Comparison of ENCODE assay signal across 17 mouse cellular contexts in the genomic region with DNA sequence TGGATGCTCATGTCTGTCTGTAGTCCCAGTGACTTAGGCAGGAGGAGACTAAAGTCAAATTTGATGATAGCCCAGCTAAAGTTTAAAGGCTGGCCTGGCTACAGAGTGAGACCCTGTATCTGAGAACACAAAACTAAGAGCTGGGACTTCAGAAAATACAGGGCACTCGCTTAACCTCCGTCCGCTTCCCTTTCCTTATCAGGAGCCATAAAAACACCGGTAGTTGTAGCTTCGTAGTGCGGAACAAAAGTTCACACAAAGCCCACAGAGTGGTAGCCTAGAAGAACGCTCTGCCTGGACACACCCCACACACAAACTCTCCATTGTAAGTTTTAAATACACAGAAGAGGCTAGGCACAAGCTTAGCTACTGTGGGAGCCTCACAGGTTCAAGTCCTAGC. TPM values are rescaled to one million over a fixed set of nuclear protein-coding genes. Genes with fewer than 3 reads are reported as not detected.
DNase-seq lines count a peak whose midpoint lies in the region; ATAC-seq and TF ChIP-seq lines count a peak whose summit lies in the region.
"Had no signal": no experiment of that assay in that cellular context is flagged by ENCODE, and none has a peak within 500 bp of the region (broad histone marks: within the 10 kb centered on the region; RNA-seq: fewer than 3 reads in every experiment).

No protein-coding gene starts in this region.

- intact Hi-C loops in left cerebral cortex, postnatal 4 days (cut with DNase I) = no loop called here

- H3K36me3 ChIP-seq in heart, embryonic 15.5 days = peaks cover 14% of the 10 kb centered on the region
- H3K36me3 ChIP-seq in heart, embryonic 10.5 days = peaks cover 34% of the 10 kb centered on the region
- H3K36me3 ChIP-seq in ES-E14 (ENCODE audit: control insufficient read depth, insufficient read depth, low read length, poor library complexity, severe bottlenecking) = peaks cover 29% of the 10 kb centered on the region; the same call in 1 of the 2 replicates
- H3K36me3 ChIP-seq in intestine, embryonic 15.5 days = peaks cover 8% of the 10 kb centered on the region; the same call in 1 of the 2 replicates
- H3K36me3 ChIP-seq in liver, postnatal 0 days (replicated peaks; ENCODE audit: insufficient read depth, low read length) = peaks cover 32% of the 10 kb centered on the region
- no peaks in the 10 kb centered on the region; the same call in 1 of the 2 replicates for H3K36me3 ChIP-seq in forebrain, embryonic 11.5 days (ENCODE audit: control insufficient read depth, insufficient read depth, low read length)

- TF ChIP-seq CTCF in liver, postnatal 0 days (IDR thresholded peaks at IDR 0.05; ENCODE audit: low read depth) = no peak

- no peak overlapping the region for H3K27ac ChIP-seq in heart, embryonic 15.5 days
- no peak overlapping the region for H3K27ac ChIP-seq in heart, embryonic 10.5 days
- no peak overlapping the region for H3K27ac ChIP-seq in ES-E14 (ENCODE audit: insufficient read depth, low read depth, low read length, poor library complexity, severe bottlenecking)
- peak overlapping the region; percentile 85 for H3K27ac ChIP-seq in intestine, embryonic 15.5 days
- H3K27ac ChIP-seq in liver, postnatal 0 days (ENCODE audit: low read depth) = peak overlapping the region; percentile 96
- no peak overlapping the region for H3K27ac ChIP-seq in forebrain, embryonic 11.5 days (ENCODE audit: low read depth, low read length)
- H3K27ac ChIP-seq: forebrain, embryonic 15.5 days; gastrocnemius, adult 2 months; hindbrain, embryonic 10.5 days had no signal

- H3K4me2 ChIP-seq in heart, embryonic 15.5 days = 0 out of 2 replicates have a peak overlapping the region, but pooled peaks have one; percentile 85
- peak overlapping the region; percentile 85 for H3K4me2 ChIP-seq in intestine, embryonic 15.5 days (replicated peaks)
- H3K4me2 ChIP-seq in liver, postnatal 0 days (ENCODE audit: low read depth, low read length) = peak overlapping the region; percentile 98
- H3K4me2 ChIP-seq in forebrain, embryonic 11.5 days (ENCODE audit: low read depth, low read length, severe bottlenecking) = no peak overlapping the region

- peak overlapping the region; percentile 1; the same call in 1 of the 2 replicates for H3K9ac ChIP-seq in heart, embryonic 15.5 days
- H3K9ac ChIP-seq in ES-E14 (ENCODE audit: insufficient read depth, low read depth, low read length, poor library complexity, severe bottlenecking) = peak overlapping the region; percentile 44; the same call in 1 of the 2 replicates
- no peak overlapping the region for H3K9ac ChIP-seq in intestine, embryonic 15.5 days
- peak overlapping the region; percentile 6; the same call in 1 of the 2 replicates for H3K9ac ChIP-seq in liver, postnatal 0 days (replicated peaks)
- H3K9ac ChIP-seq in forebrain, embryonic 11.5 days (ENCODE audit: low read length) = no peak overlapping the region
- H3K9ac ChIP-seq: forebrain, embryonic 15.5 days had no signal

- peak overlapping the region; percentile 88; the same call in 1 of the 2 replicates for H3K4me3 ChIP-seq in heart, embryonic 15.5 days
- no peak overlapping the region for H3K4me3 ChIP-seq in heart, embryonic 10.5 days
- H3K4me3 ChIP-seq in ES-E14 (ENCODE audit: insufficient read depth in 1 of 2, low read depth in 1 of 2, low read length in 2 of 2, poor library complexity in 1 of 2, severe bottlenecking in 1 of 2) = peak overlapping the region; percentile 15 to 25; a peak in 2 of 4 replicates
- peak overlapping the region; percentile 84 for H3K4me3 ChIP-seq in intestine, embryonic 15.5 days (replicated peaks)
- no peak overlapping the region for H3K4me3 ChIP-seq in liver, postnatal 0 days (ENCODE audit: low read depth, low read length)
- no peak overlapping the region for H3K4me3 ChIP-seq in forebrain, embryonic 11.5 days (ENCODE audit: low read depth, low read length)
- H3K4me3 ChIP-seq: forebrain, embryonic 15.5 days; gastrocnemius, adult 2 months had no signal

- H3K4me1 ChIP-seq in heart, embryonic 15.5 days (replicated peaks) = peaks cover 54% of the 10 kb centered on the region
- peaks cover 32% of the 10 kb centered on the region for H3K4me1 ChIP-seq in heart, embryonic 10.5 days
- peaks cover 0 to 23% of the 10 kb centered on the region in 2 experiments; a peak in 2 of 4 replicates for H3K4me1 ChIP-seq in ES-E14 (ENCODE audit: control insufficient read depth in 2 of 2, insufficient read depth in 2 of 2, low read length in 2 of 2, poor library complexity in 1 of 2)
- H3K4me1 ChIP-seq in intestine, embryonic 15.5 days (replicated peaks) = peaks cover 35% of the 10 kb centered on the region
- H3K4me1 ChIP-seq in liver, postnatal 0 days (ENCODE audit: insufficient read depth) = peaks cover 38% of the 10 kb centered on the region
- peaks cover 9% of the 10 kb centered on the region for H3K4me1 ChIP-seq in forebrain, embryonic 11.5 days (replicated peaks; ENCODE audit: control insufficient read depth, insufficient read depth, low read length)

- 63% methylated on average over 7 of the region's 7 CpGs for WGBS in heart, embryonic 15.5 days
- WGBS in heart, embryonic 10.5 days = 54% methylated on average over 7 of the region's 7 CpGs
- 69% methylated on average over 7 of the region's 7 CpGs for WGBS in intestine, embryonic 15.5 days
- 58% methylated on average over 7 of the region's 7 CpGs for WGBS in liver, postnatal 0 days (ENCODE audit: insufficient replicate concordance)
- 93% methylated on average over 7 of the region's 7 CpGs for WGBS in forebrain, embryonic 11.5 days

- in situ Hi-C loops in ES-E14 (cut with MboI; ENCODE audit: low sequenced_read_pairs in 2 of 2, unreplicated experiment in 2 of 2) = no loop called here

- no peaks in the 10 kb centered on the region for H3K9me3 ChIP-seq in heart, embryonic 15.5 days (replicated peaks)
- no peaks in the 10 kb centered on the region for H3K9me3 ChIP-seq in heart, embryonic 10.5 days
- no peaks in the 10 kb centered on the region for H3K9me3 ChIP-seq in ES-E14 (ENCODE audit: control insufficient read depth, insufficient read depth, low read depth, low read length)
- H3K9me3 ChIP-seq in intestine, embryonic 15.5 days = no peaks in the 10 kb centered on the region
- no peaks in the 10 kb centered on the region for H3K9me3 ChIP-seq in liver, postnatal 0 days (ENCODE audit: low read length)
- no peaks in the 10 kb centered on the region for H3K9me3 ChIP-seq in forebrain, embryonic 11.5 days (ENCODE audit: control insufficient read depth, low read length)
- H3K9me3 ChIP-seq: forebrain, embryonic 15.5 days; hindbrain, embryonic 10.5 days had no signal

- ATAC-seq in heart, embryonic 15.5 days (replicated peaks; ENCODE audit: insufficient number of reproducible peaks, insufficient read depth, low FRiP score, low read depth) = no peak
- ATAC-seq in intestine, embryonic 15.5 days = no peak
- ATAC-seq in liver, postnatal 0 days = no peak
- no peak for ATAC-seq in forebrain, embryonic 11.5 days (replicated peaks; ENCODE audit: low FRiP score)
- ATAC-seq: forebrain, embryonic 15.5 days had no signal

- TF ChIP-seq EP300 in liver, postnatal 0 days (IDR thresholded peaks at IDR 0.05; ENCODE audit: low read depth) = no peak

- DNase-seq in heart, embryonic 10.5 days (ENCODE audit: low spot score) = no peak
- DNase-seq in ES-E14 (ENCODE audit: low read depth, low spot score) = no peak
- DNase-seq in liver, postnatal 0 days = no peak
- no peak for DNase-seq in left cerebral cortex, postnatal 4 days
- DNase-seq in layer of hippocampus, adult 9-10 months (ENCODE audit: low spot score) = no peak
- DNase-seq in forebrain, embryonic 11.5 days (ENCODE audit: low spot score) = no peak
- DNase-seq: adrenal gland, postnatal 25 days; B cell, adult 2 months; cerebellum, adult 9-11 months; gastrocnemius, adult 2 months; heart, adult 11 months; kidney, adult 11 months; lung, postnatal 10 days had no signal

- H3K27me3 ChIP-seq in heart, embryonic 15.5 days = no peaks in the 10 kb centered on the region
- no peaks in the 10 kb centered on the region for H3K27me3 ChIP-seq in heart, embryonic 10.5 days (ENCODE audit: insufficient read depth, poor library complexity, severe bottlenecking)
- no peaks in the 10 kb centered on the region for H3K27me3 ChIP-seq in intestine, embryonic 15.5 days (replicated peaks)
- no peaks in the 10 kb centered on the region for H3K27me3 ChIP-seq in liver, postnatal 0 days (ENCODE audit: insufficient read depth, low read length)
- H3K27me3 ChIP-seq in forebrain, embryonic 11.5 days (ENCODE audit: control insufficient read depth, insufficient read depth, low read length) = no peaks in the 10 kb centered on the region
- H3K27me3 ChIP-seq: forebrain, embryonic 15.5 days had no signal

TF ChIP-seq in ES-E14, 5 proteins besides CTCF, POLR2A, EP300 and RAD21:
- no peak for TF ChIP-seq HCFC1 (IDR thresholded peaks at IDR 0.05; ENCODE audit: borderline replicate concordance, insufficient read depth, low read length)

RNA-seq across cellular contexts. Expression of gene Ak2, which starts 3.5 kb away (rescaled TPM):
- polyA plus RNA-seq in heart, embryonic 15.5 days (2015; fragmentation: Nextera tagmentation; extraction: Ambion mirVana) = 149 and 155 TPM in 2 replicates
- polyA plus RNA-seq in heart, embryonic 10.5 days (2016; fragmentation: Nextera tagmentation; extraction: Ambion mirVana) = 189 and 215 TPM in 2 replicates
- 148 and 177 TPM in 2 replicates for total RNA-seq in ES-E14 (2012; rRNA removed)
- polyA plus RNA-seq in intestine, embryonic 15.5 days (2015; fragmentation: Nextera tagmentation; extraction: Ambion mirVana) = 297 and 298 TPM in 2 replicates
- polyA plus RNA-seq in liver, postnatal 0 days (2015; fragmentation: Nextera tagmentation; extraction: Ambion mirVana) = 276 and 291 TPM in 2 replicates
- 10 to 100 TPM; 33.5 to 33.8 TPM for total RNA-seq in left cerebral cortex, postnatal 4 days (2021)
- polyA plus RNA-seq in forebrain, embryonic 11.5 days (2014; fragmentation: Nextera tagmentation; extraction: Ambion mirVana) = 173 and 174 TPM in 2 replicates

RNA-seq across cellular contexts. Expression of gene Azin2, which starts 33.0 kb away (rescaled TPM):
- polyA plus RNA-seq in heart, embryonic 15.5 days (2015; fragmentation: Nextera tagmentation; extraction: Ambion mirVana) = 6.8 and 10.4 TPM in 2 replicates
- 4.0 and 4.7 TPM in 2 replicates for polyA plus RNA-seq in heart, embryonic 10.5 days (2016; fragmentation: Nextera tagmentation; extraction: Ambion mirVana)
- total RNA-seq in ES-E14 (2012; rRNA removed) = 16.0 and 21.2 TPM in 2 replicates
- 12.9 and 13.3 TPM in 2 replicates for polyA plus RNA-seq in intestine, embryonic 15.5 days (2015; fragmentation: Nextera tagmentation; extraction: Ambion mirVana)
- polyA plus RNA-seq in liver, postnatal 0 days (2015; fragmentation: Nextera tagmentation; extraction: Ambion mirVana) = 1.6 and 1.8 TPM in 2 replicates
- 10 to 100 TPM; 17.8 to 20.0 TPM for total RNA-seq in left cerebral cortex, postnatal 4 days (2021)
- 11.5 TPM in 2 replicates for polyA plus RNA-seq in forebrain, embryonic 11.5 days (2014; fragmentation: Nextera tagmentation; extraction: Ambion mirVana)

Comparison
In these comparisons a context has a peak if more than half of its experiments do, and no peak if none do; other contexts are left out.
1. H3K4me3 ChIP-seq: peak in heart, embryonic 15.5 days (single experiment), ES-E14 (2 of 2) and intestine, embryonic 15.5 days (single experiment); none in heart, embryonic 10.5 days (single experiment), liver, postnatal 0 days (single experiment) and forebrain, embryonic 11.5 days (single experiment).
2. H3K27ac ChIP-seq: peak in intestine, embryonic 15.5 days (single experiment) and liver, postnatal 0 days (single experiment); none in heart, embryonic 15.5 days (single experiment), heart, embryonic 10.5 days (single experiment), ES-E14 (single experiment) and forebrain, embryonic 11.5 days (single experiment).
3. H3K9ac ChIP-seq: peak in heart, embryonic 15.5 days (single experiment), ES-E14 (single experiment) and liver, postnatal 0 days (single experiment); none in intestine, embryonic 15.5 days (single experiment) and forebrain, embryonic 11.5 days (single experiment).